Mouse (Mus musculus): ENCODE measurements around the gene Dglucy. TPM values are rescaled to one million over a fixed set of nuclear protein-coding genes. Genes with fewer than 3 reads are reported as not detected.

Dglucy gene
- polyA plus RNA-seq, 1 experiment = 5.2 TPM

GRCm38 (mm10) chr12:100900901-100901300 lies 122.0 kb downstream of the Dglucy start:
- 76% methylated on average over 6 of the region's 6 CpGs for WGBS
- H3K4me1 ChIP-seq (ENCODE audit: control insufficient read depth, insufficient read depth, low read length) = peaks cover 3% of the 10 kb centered on the region
- H3K27ac ChIP-seq (ENCODE audit: control insufficient read depth, insufficient read depth, low read depth, low read length, poor library complexity) = no peak overlapping the region
- TF ChIP-seq CTCF (IDR thresholded peaks at IDR 0.05; ENCODE audit: control insufficient read depth, insufficient read depth, low read length) = no peak
- no peak for TF ChIP-seq POLR2A (IDR thresholded peaks at IDR 0.05; ENCODE audit: borderline replicate concordance, control insufficient read depth, low read depth, low read length)
- no peak overlapping the region for H3K4me3 ChIP-seq (replicated peaks; ENCODE audit: control insufficient read depth, low read depth, low read length)

DNA sequence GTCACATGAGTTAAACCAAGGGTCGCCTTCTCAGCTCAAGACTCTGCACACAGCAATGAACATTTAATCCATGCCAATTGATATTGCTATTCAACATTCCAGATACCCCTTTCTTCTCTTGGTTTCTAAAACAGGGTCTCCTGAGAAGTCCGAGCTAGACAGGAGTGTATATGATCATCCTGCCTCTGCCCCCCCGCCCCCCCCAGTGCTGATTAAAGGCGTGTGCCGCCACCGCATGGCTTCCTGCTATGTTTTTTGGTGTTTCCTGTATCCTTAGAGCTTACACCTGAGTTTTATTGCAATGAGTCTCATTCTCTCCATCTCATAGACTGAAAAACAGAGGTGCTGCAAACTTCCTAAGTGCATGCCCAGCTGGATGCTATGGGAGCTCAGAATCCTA lies 122.5 kb downstream of the Dglucy start:
- WGBS = 30% methylated on average over 6 of the region's 6 CpGs
- Histone ChIP-seq H3K27ac (ENCODE audit: control insufficient read depth, insufficient read depth, low read depth, low read length, poor library complexity) (no peak overlapping the region), H3K4me3 (replicated peaks; ENCODE audit: control insufficient read depth, low read depth, low read length) (no peak overlapping the region), H3K4me1 (ENCODE audit: control insufficient read depth, insufficient read depth, low read length) (peaks cover 3% of the 10 kb centered on the region)
- TF ChIP-seq POLR2A (IDR thresholded peaks at IDR 0.05; ENCODE audit: borderline replicate concordance, control insufficient read depth, low read depth, low read length) (no peak), CTCF (IDR thresholded peaks at IDR 0.05; ENCODE audit: control insufficient read depth, insufficient read depth, low read length) (no peak)

- TF ChIP-seq POLR2A (IDR thresholded peaks at IDR 0.05; ENCODE audit: borderline replicate concordance, control insufficient read depth, low read depth, low read length) = no peak
- TF ChIP-seq CTCF (IDR thresholded peaks at IDR 0.05; ENCODE audit: control insufficient read depth, insufficient read depth, low read length) = no peak
- WGBS = 64% methylated on average over 9 of the region's 9 CpGs
- Histone ChIP-seq H3K4me3 (replicated peaks; ENCODE audit: control insufficient read depth, low read depth, low read length) (no peak overlapping the region), H3K4me1 (ENCODE audit: control insufficient read depth, insufficient read depth, low read length) (peaks cover 3% of the 10 kb centered on the region), H3K27ac (ENCODE audit: control insufficient read depth, insufficient read depth, low read depth, low read length, poor library complexity) (peak overlapping the region; percentile 9; the same call in 1 of the 2 replicates)
Observed at GRCm38 (mm10) chr12:100903761-100904160, 124.9 kb downstream of the Dglucy start.

DNA sequence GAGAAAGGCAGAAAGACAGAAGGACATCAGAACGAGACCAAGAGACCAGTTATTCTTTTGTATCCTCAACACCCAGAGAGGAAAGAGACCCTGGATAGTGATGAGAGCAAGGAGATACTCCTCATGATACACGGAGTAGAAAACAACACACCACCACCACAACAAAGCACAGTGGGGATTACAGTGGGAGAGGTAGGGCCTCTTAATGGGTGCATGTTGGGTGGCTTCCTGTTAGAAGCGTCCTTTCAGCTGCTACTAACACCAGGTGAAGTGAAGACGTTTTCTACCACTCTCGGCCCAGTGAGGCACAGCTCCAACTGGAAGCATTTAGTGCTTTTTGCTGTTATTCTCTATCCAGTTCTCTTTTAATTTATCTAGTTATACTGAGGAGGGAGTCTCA lies 128.0 kb downstream of the Dglucy start:
- Histone ChIP-seq H3K27ac (ENCODE audit: control insufficient read depth, insufficient read depth, low read depth, low read length, poor library complexity) (no peak overlapping the region), H3K4me1 (ENCODE audit: control insufficient read depth, insufficient read depth, low read length) (no peaks in the 10 kb centered on the region; the same call in 1 of the 2 replicates), H3K4me3 (replicated peaks; ENCODE audit: control insufficient read depth, low read depth, low read length) (no peak overlapping the region)
- TF ChIP-seq POLR2A (IDR thresholded peaks at IDR 0.05; ENCODE audit: borderline replicate concordance, control insufficient read depth, low read depth, low read length) (no peak), CTCF (IDR thresholded peaks at IDR 0.05; ENCODE audit: control insufficient read depth, insufficient read depth, low read length) (no peak)
- 57% methylated on average over 5 of the region's 5 CpGs for WGBS

DNA sequence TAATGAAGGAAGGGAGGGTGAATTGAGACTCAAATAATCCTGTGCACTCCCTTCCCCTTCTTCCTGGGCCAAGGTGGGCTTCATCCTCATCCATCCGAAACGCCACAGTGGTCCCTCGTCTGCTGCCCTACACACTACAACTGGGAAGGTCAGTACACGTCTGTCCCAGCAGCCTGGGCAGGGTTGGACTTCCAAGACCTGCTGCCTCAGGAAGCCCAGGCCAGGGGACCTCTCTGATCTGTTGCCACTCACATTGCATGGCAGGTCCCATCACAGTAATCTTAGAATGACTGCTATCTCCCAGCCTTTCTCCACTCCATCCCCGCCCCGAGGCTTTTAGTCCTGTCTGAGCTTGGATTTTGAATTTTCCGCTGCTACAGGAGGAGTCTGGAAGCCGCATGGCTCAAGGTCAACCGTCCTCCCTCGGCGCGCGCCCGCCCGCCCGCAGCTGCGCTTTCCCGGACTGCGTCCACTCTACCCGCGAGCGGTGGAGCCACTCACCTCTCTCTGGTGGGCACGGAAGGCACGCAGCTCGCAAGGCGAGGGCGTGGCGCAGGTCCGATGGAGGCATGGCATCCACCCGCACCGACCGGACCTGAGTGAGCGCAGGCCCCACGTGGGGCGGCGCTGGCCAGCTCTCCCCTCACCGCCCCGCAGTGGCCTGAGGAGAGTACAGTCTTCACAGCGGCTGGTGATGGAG lies 128.9 kb downstream of the Dglucy start, which contains the start of gene Gpr68:
TSS of gene Gpr68 (minus strand) at position 601 of the 700 bp plus-strand sequence.
- Histone ChIP-seq H3K27ac (ENCODE audit: control insufficient read depth, insufficient read depth, low read depth, low read length, poor library complexity) (no peak within 1 kb of the TSS), H3K4me3 (replicated peaks; ENCODE audit: control insufficient read depth, low read depth, low read length) (no peak within 1 kb of the TSS), H3K4me1 (ENCODE audit: control insufficient read depth, insufficient read depth, low read length) (no peaks in the 10 kb centered on the region; the same call in 1 of the 2 replicates)
- WGBS = 7% methylated on average over 39 of the region's 39 CpGs
- TF ChIP-seq CTCF (IDR thresholded peaks at IDR 0.05; ENCODE audit: control insufficient read depth, insufficient read depth, low read length) (no peak), POLR2A (IDR thresholded peaks at IDR 0.05; ENCODE audit: borderline replicate concordance, control insufficient read depth, low read depth, low read length) (no peak)

DNA sequence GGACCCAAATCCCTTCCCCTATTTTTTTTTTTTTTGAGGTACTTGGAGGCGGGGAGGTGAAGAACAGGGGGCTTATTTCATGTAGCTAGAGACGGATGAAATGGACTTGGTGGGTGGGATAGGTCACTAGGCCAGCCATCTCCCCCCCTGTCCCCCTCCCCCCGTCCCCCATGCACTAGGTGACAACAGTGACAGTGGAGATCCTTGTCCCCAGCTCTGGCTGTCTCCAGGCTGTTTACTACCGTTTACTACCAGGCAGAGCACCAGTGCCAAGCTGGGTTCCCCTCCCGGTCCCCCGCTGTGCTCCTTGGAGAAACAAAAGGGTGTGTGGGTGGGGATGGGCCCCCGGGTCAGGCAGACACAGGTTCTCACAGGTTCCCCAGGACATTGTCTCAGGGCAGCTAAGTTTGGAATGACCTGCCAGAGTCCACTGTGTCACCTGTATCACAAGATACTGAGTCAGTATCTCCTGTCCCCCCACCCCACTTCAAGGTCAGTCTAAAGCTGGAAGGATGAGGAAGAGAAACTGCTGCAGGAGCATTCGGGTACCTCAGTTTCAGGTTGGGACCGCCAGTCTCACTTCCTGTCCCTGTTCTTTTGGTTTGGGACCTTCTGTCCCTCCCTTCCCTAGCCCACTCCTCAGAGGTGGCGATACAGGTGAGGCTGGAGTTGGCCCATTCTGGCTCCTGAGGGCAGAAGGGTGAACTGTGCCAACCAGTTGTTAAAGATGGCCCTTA lies 129.6 kb downstream of the Dglucy start:
- TF ChIP-seq POLR2A (IDR thresholded peaks at IDR 0.05; ENCODE audit: borderline replicate concordance, control insufficient read depth, low read depth, low read length) = no peak
- TF ChIP-seq CTCF (IDR thresholded peaks at IDR 0.05; ENCODE audit: control insufficient read depth, insufficient read depth, low read length) = no peak
- Histone ChIP-seq H3K4me3 (replicated peaks; ENCODE audit: control insufficient read depth, low read depth, low read length) (no peak overlapping the region), H3K27ac (ENCODE audit: control insufficient read depth, insufficient read depth, low read depth, low read length, poor library complexity) (no peak overlapping the region), H3K4me1 (ENCODE audit: control insufficient read depth, insufficient read depth, low read length) (no peaks in the 10 kb centered on the region; the same call in 1 of the 2 replicates)
- 27% methylated on average over 10 of the region's 10 CpGs for WGBS

GRCm38 (mm10) chr12:100909765-100910164 lies 130.9 kb downstream of the Dglucy start:
- Histone ChIP-seq H3K27ac (ENCODE audit: control insufficient read depth, insufficient read depth, low read depth, low read length, poor library complexity) (no peak overlapping the region), H3K4me1 (ENCODE audit: control insufficient read depth, insufficient read depth, low read length) (no peaks in the 10 kb centered on the region; the same call in 1 of the 2 replicates), H3K4me3 (replicated peaks; ENCODE audit: control insufficient read depth, low read depth, low read length) (no peak overlapping the region)
- 73% methylated on average over 6 of the region's 6 CpGs for WGBS
- no peak for TF ChIP-seq POLR2A (IDR thresholded peaks at IDR 0.05; ENCODE audit: borderline replicate concordance, control insufficient read depth, low read depth, low read length)

DNA sequence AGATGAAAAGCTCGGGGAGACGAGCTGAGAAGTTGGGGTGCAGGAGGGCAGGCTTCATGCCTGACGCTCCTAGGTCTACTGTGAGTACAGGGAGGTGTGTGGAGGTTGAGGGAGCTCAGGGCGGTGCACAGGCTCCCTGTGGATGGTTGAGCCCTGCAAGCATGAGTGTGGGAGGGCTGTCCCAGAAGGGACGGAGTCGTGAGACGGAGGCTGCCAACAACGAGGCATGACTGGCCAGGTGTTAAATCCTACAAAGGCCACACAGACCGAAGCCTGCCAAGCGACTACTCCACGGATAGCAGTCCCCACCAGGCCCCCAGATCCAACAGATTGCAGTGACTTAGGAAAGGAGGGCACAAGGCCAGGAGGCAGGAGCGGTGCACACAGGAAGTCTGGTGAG lies 131.9 kb downstream of the Dglucy start:
- TF ChIP-seq POLR2A (IDR thresholded peaks at IDR 0.05; ENCODE audit: borderline replicate concordance, control insufficient read depth, low read depth, low read length) (no peak), CTCF (IDR thresholded peaks at IDR 0.05; ENCODE audit: control insufficient read depth, insufficient read depth, low read length) (no peak)
- no peaks in the 10 kb centered on the region; the same call in 1 of the 2 replicates for H3K4me1 ChIP-seq (ENCODE audit: control insufficient read depth, insufficient read depth, low read length)
- 93% methylated on average over 12 of the region's 12 CpGs for WGBS
- no peak overlapping the region for H3K27ac ChIP-seq (ENCODE audit: control insufficient read depth, insufficient read depth, low read depth, low read length, poor library complexity)
- H3K4me3 ChIP-seq (replicated peaks; ENCODE audit: control insufficient read depth, low read depth, low read length) = no peak overlapping the region

Measured in bone marrow, adult 2 months (tissue).